Mouse (Mus musculus): ENCODE results near the gene Ooep. TPM values are rescaled to one million over a fixed set of nuclear protein-coding genes. Genes with fewer than 3 reads are reported as not detected.
"Not testable (repeated sequence)": the region's sequence is repeated elsewhere in the genome, so short reads cannot be mapped to it uniquely, and the experiment has no call there.

Gene Ooep
- polyA plus RNA-seq, 1 experiment from 2014 or later = 1.7 TPM

DNA sequence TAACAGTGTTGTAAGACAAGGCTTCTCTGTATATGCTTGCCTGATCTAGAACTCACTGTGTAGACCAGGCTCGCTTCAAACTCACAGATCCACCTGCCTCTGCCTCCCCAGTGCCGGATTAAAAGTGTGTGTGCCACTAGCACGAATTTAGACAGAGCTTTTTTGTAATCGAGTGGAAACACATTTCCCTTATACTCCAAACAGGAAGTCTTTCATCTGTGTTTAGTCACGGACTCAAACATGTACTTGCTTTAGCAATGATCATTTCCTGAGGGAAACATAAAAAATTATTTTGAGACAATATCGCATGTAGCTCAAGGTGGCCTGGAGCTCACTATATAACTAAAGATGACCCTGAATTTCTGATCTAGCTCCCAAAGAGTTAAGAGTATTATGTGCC, 15.2 kb downstream of the Ooep start:
- Histone ChIP-seq H3K4me1 (ENCODE audit: control insufficient read depth, insufficient read depth, low read length) (no peaks in the 10 kb centered on the region), H3K27ac (ENCODE audit: low read depth, low read length) (no peak overlapping the region), H3K9ac (ENCODE audit: low read length) (no peak overlapping the region), H3K9me3 (ENCODE audit: control insufficient read depth, low read length) (no peaks in the 10 kb centered on the region), H3K4me2 (ENCODE audit: low read depth) (no peak overlapping the region), H3K27me3 (ENCODE audit: control insufficient read depth, insufficient read depth, low read length) (no peaks in the 10 kb centered on the region), H3K4me3 (ENCODE audit: low read depth, low read length) (no peak overlapping the region), H3K36me3 (ENCODE audit: control insufficient read depth, insufficient read depth, low read length) (no peaks in the 10 kb centered on the region)
- ATAC-seq (ENCODE audit: insufficient read depth, low FRiP score, low TSS enrichment) = no peak
- 82% methylated on average over 6 of the region's 6 CpGs for WGBS
- DNase-seq (ENCODE audit: low spot score) = no peak

DNA sequence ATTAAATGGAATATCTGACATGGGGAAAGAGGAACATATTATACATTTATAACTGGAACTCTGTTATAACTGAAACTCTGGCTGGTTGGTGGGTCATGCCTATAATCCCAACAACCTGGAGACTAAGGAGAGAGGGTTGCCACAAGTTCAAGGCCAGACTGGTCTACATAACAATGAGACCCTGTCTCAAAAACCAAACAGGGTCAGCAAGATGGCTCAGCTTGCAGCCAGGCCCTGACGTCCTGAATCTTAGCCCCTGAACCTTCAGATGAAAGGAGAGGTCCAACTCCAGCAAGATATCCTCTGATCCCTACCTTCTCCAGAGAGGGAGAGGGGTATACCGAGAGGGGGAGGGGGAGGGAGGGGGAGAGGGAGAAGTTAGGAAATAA, 18.0 kb downstream of the Ooep start:
- H3K27ac ChIP-seq (ENCODE audit: low read depth, low read length) = no peak overlapping the region
- H3K9me3 ChIP-seq (ENCODE audit: control insufficient read depth, low read length) = no peaks in the 10 kb centered on the region
- H3K4me3 ChIP-seq (ENCODE audit: low read depth, low read length) = no peak overlapping the region

DNA sequence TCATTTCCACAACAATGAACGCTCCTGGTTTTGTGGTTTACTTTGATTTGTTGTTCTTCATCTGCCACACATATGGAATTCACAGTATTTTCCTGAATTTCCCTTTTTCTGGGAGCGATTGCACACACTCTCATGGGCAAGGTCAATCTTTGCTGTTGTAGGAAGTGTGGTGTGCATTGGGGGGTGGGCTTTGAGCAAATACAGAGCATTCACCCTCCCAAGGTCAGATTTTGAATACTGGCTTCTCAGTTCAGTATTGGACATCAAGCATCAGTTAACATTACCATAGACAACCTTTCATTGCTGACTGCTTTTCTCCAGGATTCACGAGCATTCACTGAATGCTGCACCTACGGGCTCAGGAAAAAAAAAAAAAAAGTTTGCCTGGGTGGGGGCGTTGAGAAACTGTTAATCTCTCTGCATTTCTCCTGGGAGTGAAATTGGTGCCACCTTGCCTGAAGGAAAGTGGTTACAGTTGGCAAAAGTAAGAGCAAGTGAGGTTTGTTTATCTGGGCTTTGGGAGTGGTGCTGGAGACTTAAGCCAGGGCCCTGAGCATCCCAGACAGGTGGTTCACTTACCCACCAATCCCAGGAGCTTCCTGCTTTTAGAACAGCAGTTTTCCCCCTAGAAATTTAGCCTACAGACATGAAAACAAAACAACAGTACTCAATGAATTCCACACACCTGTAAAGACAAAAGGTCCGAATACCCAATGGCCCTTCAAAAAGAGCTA, 18.6 kb downstream of the Ooep start:
- H3K4me2 ChIP-seq (ENCODE audit: low read depth) = no peak overlapping the region
- H3K9ac ChIP-seq (ENCODE audit: low read length) = no peak overlapping the region
- WGBS = 75% methylated on average over 6 of the region's 6 CpGs
- no peak for DNase-seq (ENCODE audit: low spot score)
- H3K4me3 ChIP-seq (ENCODE audit: low read depth, low read length) = no peak overlapping the region
- no peaks in the 10 kb centered on the region for H3K27me3 ChIP-seq (ENCODE audit: control insufficient read depth, insufficient read depth, low read length)
- H3K36me3 ChIP-seq (ENCODE audit: control insufficient read depth, insufficient read depth, low read length) = no peaks in the 10 kb centered on the region
- H3K9me3 ChIP-seq (ENCODE audit: control insufficient read depth, low read length) = no peaks in the 10 kb centered on the region
- no peak for ATAC-seq (ENCODE audit: insufficient read depth, low FRiP score, low TSS enrichment)
- H3K27ac ChIP-seq (ENCODE audit: low read depth, low read length) = no peak overlapping the region
- no peaks in the 10 kb centered on the region for H3K4me1 ChIP-seq (ENCODE audit: control insufficient read depth, insufficient read depth, low read length)

More for the DNA sequence above, 18.0 kb downstream of the Ooep start:
- H3K9ac ChIP-seq (ENCODE audit: low read length) = no peak overlapping the region
- no peak for ATAC-seq (ENCODE audit: insufficient read depth, low FRiP score, low TSS enrichment)
- WGBS = 50% methylated on average over 2 of the region's 2 CpGs
- no peaks in the 10 kb centered on the region for H3K4me1 ChIP-seq (ENCODE audit: control insufficient read depth, insufficient read depth, low read length)
- DNase-seq (ENCODE audit: low spot score) = no peak
- no peaks in the 10 kb centered on the region for H3K27me3 ChIP-seq (ENCODE audit: control insufficient read depth, insufficient read depth, low read length)
- no peaks in the 10 kb centered on the region for H3K36me3 ChIP-seq (ENCODE audit: control insufficient read depth, insufficient read depth, low read length)
- H3K4me2 ChIP-seq (ENCODE audit: low read depth) = no peak overlapping the region

DNA sequence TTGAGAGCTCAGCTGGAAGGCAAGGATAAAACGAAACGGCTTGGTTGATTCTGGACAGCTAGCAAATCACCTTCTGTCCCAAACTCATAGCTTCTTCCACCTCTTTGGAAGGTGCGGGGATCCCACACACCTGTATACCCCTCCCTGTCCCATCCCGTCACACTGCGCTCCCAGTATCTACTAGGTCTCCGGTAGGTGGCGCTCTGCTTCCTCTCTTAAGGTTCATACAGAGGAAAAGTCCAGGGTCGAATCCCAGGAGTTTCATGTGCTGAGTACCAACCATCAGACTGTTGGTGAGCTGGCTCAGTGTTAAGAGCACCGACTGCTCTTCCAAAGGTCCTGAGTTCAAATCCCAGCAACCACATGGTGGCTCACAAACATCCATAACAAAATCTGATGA, 20.5 kb downstream of the Ooep start:
- Histone ChIP-seq H3K4me1 (ENCODE audit: control insufficient read depth, insufficient read depth, low read length) (no peaks in the 10 kb centered on the region), H3K9ac (ENCODE audit: low read length) (no peak overlapping the region), H3K27me3 (ENCODE audit: control insufficient read depth, insufficient read depth, low read length) (no peaks in the 10 kb centered on the region), H3K9me3 (ENCODE audit: control insufficient read depth, low read length) (no peaks in the 10 kb centered on the region), H3K27ac (ENCODE audit: low read depth, low read length) (no peak overlapping the region), H3K36me3 (ENCODE audit: control insufficient read depth, insufficient read depth, low read length) (no peaks in the 10 kb centered on the region), H3K4me2 (ENCODE audit: low read depth) (no peak overlapping the region), H3K4me3 (ENCODE audit: low read depth, low read length) (no peak overlapping the region)
- peak; percentile 65 for DNase-seq (ENCODE audit: low spot score)
- ATAC-seq (ENCODE audit: insufficient read depth, low FRiP score, low TSS enrichment) = no peak
- WGBS = 17% methylated on average over 9 of the region's 9 CpGs

DNA sequence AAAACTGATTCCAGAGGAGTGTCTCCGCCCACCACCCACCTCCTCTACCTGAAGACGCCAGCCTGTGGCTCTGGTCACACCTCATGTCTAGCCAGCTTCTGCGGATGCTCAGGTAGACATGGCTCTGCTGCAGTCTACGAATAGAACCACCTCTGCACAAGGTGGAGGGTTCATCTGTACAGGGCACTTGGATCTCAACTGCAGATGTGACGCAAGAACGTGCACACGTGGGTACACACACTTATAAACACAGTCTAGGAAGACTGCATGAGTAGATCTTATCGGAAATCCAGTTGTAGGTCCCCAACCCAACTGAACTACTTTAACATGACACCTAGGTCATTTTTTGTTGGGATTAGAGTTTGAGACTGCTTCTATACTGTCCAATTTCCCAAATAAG, 22.9 kb downstream of the Ooep start, which contains the start of gene Gsta2:
Gsta2 (minus strand) TSS at position 178 of the 400 bp plus-strand sequence.
- Histone ChIP-seq H3K9me3 (ENCODE audit: control insufficient read depth, low read length) (no peaks in the 10 kb centered on the region), H3K27ac (ENCODE audit: low read depth, low read length) (no peak within 1 kb of the TSS), H3K4me3 (ENCODE audit: low read depth, low read length) (no peak within 1 kb of the TSS), H3K27me3 (ENCODE audit: control insufficient read depth, insufficient read depth, low read length) (no peaks in the 10 kb centered on the region), H3K4me2 (ENCODE audit: low read depth) (no peak within 1 kb of the TSS), H3K9ac (ENCODE audit: low read length) (no peak within 1 kb of the TSS), H3K4me1 (ENCODE audit: control insufficient read depth, insufficient read depth, low read length) (no peaks in the 10 kb centered on the region), H3K36me3 (ENCODE audit: control insufficient read depth, insufficient read depth, low read length) (no peaks in the 10 kb centered on the region)
- 91% methylated on average over 8 of the region's 8 CpGs for WGBS
- ATAC-seq (ENCODE audit: insufficient read depth, low FRiP score, low TSS enrichment) (no peak), DNase-seq (ENCODE audit: low spot score) (no peak)

DNA sequence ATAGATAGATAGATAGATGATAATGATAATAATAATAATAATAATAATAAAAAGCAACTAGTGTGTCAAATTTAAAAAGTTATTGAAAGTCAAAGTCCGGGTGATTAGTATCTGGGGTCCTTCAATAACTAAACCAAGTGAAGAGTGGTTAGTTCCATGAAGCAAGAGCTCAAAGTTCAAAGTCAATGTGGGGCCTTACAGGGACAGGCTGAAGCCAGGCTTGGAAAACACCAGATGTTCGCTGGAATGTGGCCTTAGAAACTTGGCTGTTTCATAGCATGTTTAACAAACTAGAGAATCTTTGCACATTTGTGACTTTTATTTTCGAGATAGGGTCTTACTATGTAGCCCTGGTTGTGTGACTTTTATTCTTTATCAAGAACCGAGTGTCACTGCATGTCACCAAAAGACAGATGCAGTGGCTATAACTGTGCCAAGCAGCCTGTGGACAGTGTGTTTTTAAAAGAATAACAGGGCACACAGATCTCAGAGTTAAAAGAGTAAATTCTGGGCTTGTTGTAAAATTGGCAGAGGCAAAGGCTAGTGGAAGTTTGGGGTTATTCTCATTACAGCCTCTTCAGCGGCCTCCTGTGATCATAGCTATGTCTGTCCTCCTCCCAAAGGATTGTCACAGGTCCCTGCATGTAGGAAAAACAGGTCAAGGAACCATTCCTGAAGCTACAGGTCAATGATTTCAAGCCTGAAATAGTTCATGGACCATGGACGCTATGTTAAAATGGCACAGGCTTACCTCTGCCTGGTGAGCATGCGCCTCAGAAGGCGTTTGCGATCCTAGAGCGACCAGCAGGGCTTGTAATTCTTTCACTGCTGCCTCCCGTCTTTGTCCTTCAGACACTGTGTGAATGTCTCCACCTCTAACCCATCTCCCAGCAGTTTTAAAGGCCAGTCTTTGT, 23.6 kb downstream of the Ooep start:
- Histone ChIP-seq H3K4me1 (ENCODE audit: control insufficient read depth, insufficient read depth, low read length) (no peaks in the 10 kb centered on the region), H3K9me3 (ENCODE audit: control insufficient read depth, low read length) (no peaks in the 10 kb centered on the region), H3K27ac (ENCODE audit: low read depth, low read length) (no peak overlapping the region), H3K9ac (ENCODE audit: low read length) (no peak overlapping the region), H3K27me3 (ENCODE audit: control insufficient read depth, insufficient read depth, low read length) (no peaks in the 10 kb centered on the region), H3K4me3 (ENCODE audit: low read depth, low read length) (no peak overlapping the region), H3K36me3 (ENCODE audit: control insufficient read depth, insufficient read depth, low read length) (no peaks in the 10 kb centered on the region), H3K4me2 (ENCODE audit: low read depth) (no peak overlapping the region)
- ATAC-seq (ENCODE audit: insufficient read depth, low FRiP score, low TSS enrichment) (no peak), DNase-seq (ENCODE audit: low spot score) (no peak)
- WGBS = 79% methylated on average over 11 of the region's 11 CpGs

DNA sequence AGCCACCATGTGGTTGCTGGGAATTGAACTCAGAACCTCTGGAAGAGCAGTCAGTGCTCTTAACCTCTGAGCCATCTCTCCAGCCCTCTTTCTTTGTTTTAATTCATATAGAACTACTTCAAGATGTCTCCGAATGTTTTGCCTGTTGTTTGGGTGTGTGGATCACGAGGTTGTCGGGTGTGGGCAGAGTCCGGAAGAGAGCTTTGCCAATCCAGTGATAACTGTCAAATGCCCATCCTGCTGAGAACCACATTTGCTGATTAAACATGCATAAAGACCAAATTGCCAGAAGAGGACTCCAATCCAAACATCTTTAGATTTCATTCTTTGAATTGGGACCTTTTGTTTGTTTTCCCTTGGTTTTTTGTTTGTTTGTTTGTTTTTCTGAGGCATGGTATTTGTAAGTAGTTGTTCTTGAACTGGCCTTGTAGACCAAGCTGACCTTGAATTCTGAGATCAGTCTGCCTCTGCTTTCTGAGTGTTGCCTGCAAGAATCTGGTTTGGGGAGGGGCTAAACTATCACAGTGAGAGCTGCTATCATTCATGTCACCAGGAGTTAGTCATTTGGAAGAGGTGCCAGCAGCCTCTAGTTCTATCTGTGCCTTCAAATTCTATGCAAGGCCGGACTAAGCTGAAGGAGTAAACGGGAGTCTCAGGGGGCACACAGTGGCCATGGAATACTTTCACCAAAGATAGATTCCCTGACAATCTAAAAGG, 26.9 kb downstream of the Ooep start:
- WGBS = 90% methylated on average over 6 of the region's 6 CpGs
- H3K36me3 ChIP-seq (ENCODE audit: control insufficient read depth, insufficient read depth, low read length) = no peaks in the 10 kb centered on the region
- DNase-seq (ENCODE audit: low spot score) (no peak), ATAC-seq (ENCODE audit: insufficient read depth, low FRiP score, low TSS enrichment) (no peak)
- H3K4me1 ChIP-seq (ENCODE audit: control insufficient read depth, insufficient read depth, low read length) = no peaks in the 10 kb centered on the region
- H3K9ac ChIP-seq (ENCODE audit: low read length) = no peak overlapping the region
- no peaks in the 10 kb centered on the region for H3K9me3 ChIP-seq (ENCODE audit: control insufficient read depth, low read length)
- H3K4me2 ChIP-seq (ENCODE audit: low read depth) = no peak overlapping the region
- no peak overlapping the region for H3K4me3 ChIP-seq (ENCODE audit: low read depth, low read length)
- no peaks in the 10 kb centered on the region for H3K27me3 ChIP-seq (ENCODE audit: control insufficient read depth, insufficient read depth, low read length)
- H3K27ac ChIP-seq (ENCODE audit: low read depth, low read length) = no peak overlapping the region

DNA sequence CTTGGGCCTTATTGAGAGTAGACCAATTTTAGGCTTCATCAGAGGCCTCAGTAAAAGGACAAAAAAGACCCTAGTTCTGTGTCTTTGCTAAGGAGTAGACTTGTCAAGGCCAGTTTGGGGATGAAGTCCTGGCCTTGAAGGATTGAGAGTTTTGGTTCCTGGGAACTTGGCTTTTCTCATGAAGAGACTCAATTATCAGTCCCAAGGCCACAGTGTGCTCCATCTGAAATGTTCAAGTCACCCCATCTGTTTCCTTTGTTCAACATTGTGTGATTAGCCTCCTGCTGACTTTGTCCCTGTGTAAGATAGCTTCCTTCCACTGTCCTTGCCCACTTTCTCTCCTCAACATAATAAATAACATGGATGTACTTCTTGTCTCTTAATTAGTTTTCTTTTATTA, 28.5 kb downstream of the Ooep start:
- not testable (repeated sequence) for H3K4me3 ChIP-seq (ENCODE audit: low read depth, low read length); H3K27me3 ChIP-seq (ENCODE audit: control insufficient read depth, insufficient read depth, low read length); H3K27ac ChIP-seq (ENCODE audit: low read depth, low read length); H3K4me2 ChIP-seq (ENCODE audit: low read depth); DNase-seq (ENCODE audit: low spot score); ATAC-seq (ENCODE audit: insufficient read depth, low FRiP score, low TSS enrichment); H3K9me3 ChIP-seq (ENCODE audit: control insufficient read depth, low read length); H3K9ac ChIP-seq (ENCODE audit: low read length); H3K36me3 ChIP-seq (ENCODE audit: control insufficient read depth, insufficient read depth, low read length); H3K4me1 ChIP-seq (ENCODE audit: control insufficient read depth, insufficient read depth, low read length)
